Mouse (Mus musculus) kidney, postnatal 14 days (tissue): ENCODE measurements around the gene Nme2.

ENCODE experiments used
- DNase-seq: peaks from one replicate; pipeline ENCODE4 v3.0.0; 2022; ENCODE audit warnings: mixed read lengths

Gene Nme2

GRCm38 (mm10) chr11:93956159-93956558 is at the start of gene Nme2:
TSS of gene Nme2 (minus strand) at chr11:93956259.
- DNase-seq: no peak

- no peak for DNase-seq
Measured at GRCm38 (mm10) chr11:94003346-94003745, 47.3 kb upstream of the Nme2 start.

- no peak for DNase-seq
Measured at GRCm38 (mm10) chr11:93999276-93999675, 43.2 kb upstream of the Nme2 start.

- DNase-seq: peak; percentile 86
Measured at GRCm38 (mm10) chr11:93997141-93997775, 41.2 kb upstream of the Nme2 start.

GRCm38 (mm10) chr11:93996306-93997140 is 40.5 kb upstream of the Nme2 start:
- DNase-seq: peak; percentile 65

GRCm38 (mm10) chr11:93995720-93996305 is 39.8 kb upstream of the Nme2 start, which contains the start of gene Spag9:
TSS of gene Spag9 (plus strand) at chr11:93996091.
- peak; percentile 97 for DNase-seq

- DNase-seq: peak; percentile 90
Measured at GRCm38 (mm10) chr11:93995111-93995719, 39.2 kb upstream of the Nme2 start.

GRCm38 (mm10) chr11:93994531-93994930 is 38.5 kb upstream of the Nme2 start:
- DNase-seq: no peak

- peak; percentile 71 for DNase-seq
Measured at GRCm38 (mm10) chr11:93988328-93989062, 32.4 kb upstream of the Nme2 start.

- DNase-seq: peak; percentile 46
Measured at GRCm38 (mm10) chr11:93987625-93988327, 31.7 kb upstream of the Nme2 start.

GRCm38 (mm10) chr11:93987026-93987425 is 31.0 kb upstream of the Nme2 start:
- no peak for DNase-seq

GRCm38 (mm10) chr11:93986298-93986697 is 30.2 kb upstream of the Nme2 start:
- no peak for DNase-seq

GRCm38 (mm10) chr11:93985265-93985664 is 29.2 kb upstream of the Nme2 start:
- DNase-seq: no peak

- DNase-seq: no peak
Measured at GRCm38 (mm10) chr11:93984619-93985018, 28.6 kb upstream of the Nme2 start.

- no peak for DNase-seq
Measured at GRCm38 (mm10) chr11:93979502-93980049, 23.5 kb upstream of the Nme2 start.

- no peak for DNase-seq
Measured at GRCm38 (mm10) chr11:93972951-93973350, 16.9 kb upstream of the Nme2 start.

GRCm38 (mm10) chr11:93969799-93970198 is 13.7 kb upstream of the Nme2 start:
- DNase-seq: no peak

- DNase-seq: no peak
Measured at GRCm38 (mm10) chr11:93969171-93969570, 13.1 kb upstream of the Nme2 start.

- no peak for DNase-seq
Measured at GRCm38 (mm10) chr11:93968848-93969128, 12.7 kb upstream of the Nme2 start.

- DNase-seq: peak; percentile 98
Measured at GRCm38 (mm10) chr11:93968005-93968847, 12.2 kb upstream of the Nme2 start, which contains the start of the genes Gm20390 and Nme1. TSS of gene Gm20390 (minus strand) at chr11:93968293. TSS of gene Nme1 (minus strand) at chr11:93968521.

- no peak for DNase-seq
Measured at GRCm38 (mm10) chr11:93967381-93967780, 11.3 kb upstream of the Nme2 start.
